Mouse (Mus musculus): ENCODE results near the gene Tlx2. TPM values are rescaled to one million over a fixed set of nuclear protein-coding genes. Genes with fewer than 3 reads are reported as not detected.

The Tlx2 gene
- not detected for total RNA-seq (2023)

GRCm38 (mm10) chr6:83070247-83070310 lies at the start of gene Tlx2:
TSS of gene Tlx2 (minus strand) at chr6:83070293.

GRCm38 (mm10) chr6:83115011-83115671 lies 45.0 kb upstream of the Tlx2 start, which contains the start of gene Mogs:
TSS of gene Mogs (plus strand) at chr6:83115496.

GRCm38 (mm10) chr6:83108762-83109668 lies 38.9 kb upstream of the Tlx2 start, which contains the start of gene Mrpl53:
TSS of gene Mrpl53 (plus strand) at chr6:83109040.

GRCm38 (mm10) chr6:83101316-83101687 lies 31.2 kb upstream of the Tlx2 start, which contains the start of the genes Ccdc142 and Gm42688:
TSS of gene Ccdc142 (plus strand) at chr6:83101601.
TSS of gene Gm42688 (plus strand) at chr6:83101617.

GRCm38 (mm10) chr6:83086121-83087035 lies 16.3 kb upstream of the Tlx2 start, which contains the start of gene Lbx2:
TSS of gene Lbx2 (plus strand) at chr6:83086367.

GRCm38 (mm10) chr6:83077630-83078323 lies 7.7 kb upstream of the Tlx2 start, which contains the start of gene Pcgf1:
TSS of gene Pcgf1 (plus strand) at chr6:83077869.

GRCm38 (mm10) chr6:83057790-83058189 lies 12.3 kb downstream of the Tlx2 start, which contains the start of gene Dqx1:
TSS of gene Dqx1 (plus strand) at chr6:83057844.

GRCm38 (mm10) chr6:83054871-83055431 lies 15.1 kb downstream of the Tlx2 start, which contains the start of gene Htra2:
TSS of gene Htra2 (minus strand) at chr6:83055273.

GRCm38 (mm10) chr6:83054074-83054851 lies 15.8 kb downstream of the Tlx2 start, which contains the start of gene Aup1:
TSS of gene Aup1 (plus strand) at chr6:83054521.

GRCm38 (mm10) chr6:83033249-83034185 lies 36.6 kb downstream of the Tlx2 start, which contains the start of the genes Dok1 and Loxl3:
TSS of gene Dok1 (minus strand) at chr6:83033471.
TSS of gene Loxl3 (plus strand) at chr6:83034173.

Other genes starting within 250 kb of the Tlx2 start
- 17.1 TPM for gene Sema4f, start 130.5 kb downstream of the Tlx2 start, total RNA-seq (2023)
- not detected for gene M1ap, start 123.4 kb downstream of the Tlx2 start, total RNA-seq (2023)
- 13.2 TPM for gene Dok1, start 36.8 kb downstream of the Tlx2 start, total RNA-seq (2023)
- not detected for gene Loxl3, start 36.1 kb downstream of the Tlx2 start, total RNA-seq (2023)
- gene Aup1, start 15.8 kb downstream of the Tlx2 start, total RNA-seq (2023) = 376 TPM
- gene Htra2, start 15.0 kb downstream of the Tlx2 start, total RNA-seq (2023) = 25.8 TPM
- 11.6 TPM for gene Dqx1, start 12.4 kb downstream of the Tlx2 start, total RNA-seq (2023)
- gene Pcgf1, start 7.6 kb upstream of the Tlx2 start, total RNA-seq (2023) = 20.6 TPM
- gene Lbx2, start 16.1 kb upstream of the Tlx2 start, total RNA-seq (2023) = not detected
- 10.7 TPM for gene Ccdc142, start 31.3 kb upstream of the Tlx2 start, total RNA-seq (2023)
- 6.1 TPM for gene Gm42688, start 31.3 kb upstream of the Tlx2 start, total RNA-seq (2023)
- gene Mrpl53, start 38.7 kb upstream of the Tlx2 start, total RNA-seq (2023) = 24.3 TPM
- 38.4 TPM for gene Mogs, start 45.2 kb upstream of the Tlx2 start, total RNA-seq (2023)
- gene Wbp1, start 51.3 kb upstream of the Tlx2 start, total RNA-seq (2023) = 37.7 TPM
- gene Ino80b, start 55.1 kb upstream of the Tlx2 start, total RNA-seq (2023) = 25.4 TPM
- gene Rtkn, start 65.2 kb upstream of the Tlx2 start, total RNA-seq (2023) = not detected
- not detected for gene Wdr54, start 86.1 kb upstream of the Tlx2 start, total RNA-seq (2023)
- gene 1700003E16Rik, start 86.1 kb upstream of the Tlx2 start, total RNA-seq (2023) = not detected
- 85.3 TPM for gene Dctn1, start 95.6 kb upstream of the Tlx2 start, total RNA-seq (2023)
- not detected for gene Slc4a5, start 149.5 kb upstream of the Tlx2 start, total RNA-seq (2023)